Mouse (Mus musculus): Measurements from ENCODE around the gene Slit3.

- TF ChIP-seq GATA1 (IDR thresholded peaks at IDR 0.05; ENCODE audit: borderline replicate concordance, low read length) (no peak), FLI1 (IDR thresholded peaks at IDR 0.05; ENCODE audit: low read length) (no peak)
These were observed 167.8 kb downstream of the Slit3 start for GRCm38 (mm10) chr11:35288761-35289278.
